Mouse (Mus musculus): Measurements from ENCODE around the gene Spa17. TPM values are rescaled to one million over a fixed set of nuclear protein-coding genes. Genes with fewer than 3 reads are reported as not detected.
A peak's percentile ranks its signal among the peaks of the same experiment; 100 is the strongest.

Spa17 gene
- 6.7 and 7.1 TPM in 2 replicates for polyA plus RNA-seq (2012; rRNA removed)

DNA sequence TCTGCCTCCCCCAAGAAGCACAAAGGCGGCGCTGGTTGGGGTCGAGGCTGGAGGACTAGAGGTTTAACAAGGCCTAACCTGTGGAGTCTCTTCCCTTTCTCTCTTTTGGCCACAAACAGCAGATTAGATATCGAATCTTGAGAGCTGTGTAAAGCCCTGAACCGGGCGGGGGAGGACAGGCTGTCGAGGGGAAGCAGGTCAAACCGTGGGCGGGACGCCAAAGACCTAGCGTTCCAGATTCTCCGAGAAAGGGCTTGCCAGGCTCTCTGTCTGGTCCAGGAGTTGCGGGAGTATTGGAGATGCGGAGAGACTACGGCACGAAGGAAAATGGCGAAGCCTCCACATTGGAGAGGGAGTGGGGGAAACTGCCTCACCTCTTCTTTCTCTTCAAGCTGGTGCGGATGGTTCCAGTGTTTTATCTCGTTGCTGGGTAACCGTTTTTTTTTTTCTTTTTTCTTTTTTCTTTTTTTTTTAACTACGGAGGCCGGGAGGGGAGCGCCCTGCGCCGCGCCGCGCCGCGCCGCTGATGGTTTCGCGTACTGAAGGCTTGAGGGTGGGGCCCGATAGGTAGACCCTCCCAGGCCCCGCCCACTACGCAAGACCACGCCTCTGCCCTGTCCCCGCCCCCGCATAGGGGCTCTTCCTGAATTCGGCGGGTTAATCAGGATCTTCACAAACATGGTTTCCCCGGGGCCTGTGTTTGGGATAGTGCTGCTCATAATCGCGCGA is at the start of gene Spa17:
Gene Spa17, minus strand, starts transcription at position 541 of the 729 bp plus-strand sequence.
- DNase-seq (ENCODE audit: extremely low spot score in 1 of 2, low spot score in 1 of 2) = peak; percentile 75 to 85

DNA sequence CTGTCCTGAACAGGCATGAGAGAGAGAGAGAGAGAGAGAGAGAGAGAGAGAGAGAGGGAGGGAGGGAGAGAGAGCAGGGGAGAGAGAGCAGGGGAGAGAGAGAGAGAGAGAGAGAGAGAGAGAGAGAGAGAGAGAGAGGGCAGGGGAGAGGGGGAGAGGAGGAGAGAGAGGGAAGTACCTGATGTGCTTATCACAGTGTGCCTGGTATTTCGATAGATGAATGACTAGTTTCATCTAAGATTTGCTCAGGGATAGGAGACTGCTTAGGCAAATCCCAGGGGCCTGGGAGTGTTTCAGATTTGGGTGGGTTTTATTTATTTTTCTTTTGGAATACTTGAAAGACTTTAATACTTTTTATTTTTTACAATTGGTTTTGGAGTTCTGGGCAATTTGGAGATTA is 49.7 kb upstream of the Spa17 start:
- DNase-seq (ENCODE audit: extremely low spot score in 1 of 2, low spot score in 1 of 2) = no peak

DNA sequence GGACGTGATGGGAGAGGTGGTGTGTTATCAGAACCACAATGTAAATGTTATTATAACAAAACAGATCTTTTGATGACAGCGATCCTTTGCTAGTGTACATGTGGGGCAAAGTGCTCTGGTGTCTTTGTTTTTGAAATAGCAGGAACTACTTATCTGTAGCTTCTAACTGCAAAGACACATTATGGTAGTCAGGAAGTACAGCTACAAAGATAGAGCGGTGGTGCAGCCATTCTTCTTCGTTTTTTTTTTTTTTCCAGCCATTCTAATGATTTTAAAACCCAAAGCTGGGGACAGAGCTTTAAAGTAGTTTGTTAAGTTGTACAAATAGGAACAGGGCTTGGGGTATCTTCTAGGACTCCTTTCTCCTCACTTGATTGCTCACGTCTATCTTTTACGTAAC is 45.9 kb upstream of the Spa17 start:
- no peak for DNase-seq (ENCODE audit: extremely low spot score in 1 of 2, low spot score in 1 of 2)

DNA sequence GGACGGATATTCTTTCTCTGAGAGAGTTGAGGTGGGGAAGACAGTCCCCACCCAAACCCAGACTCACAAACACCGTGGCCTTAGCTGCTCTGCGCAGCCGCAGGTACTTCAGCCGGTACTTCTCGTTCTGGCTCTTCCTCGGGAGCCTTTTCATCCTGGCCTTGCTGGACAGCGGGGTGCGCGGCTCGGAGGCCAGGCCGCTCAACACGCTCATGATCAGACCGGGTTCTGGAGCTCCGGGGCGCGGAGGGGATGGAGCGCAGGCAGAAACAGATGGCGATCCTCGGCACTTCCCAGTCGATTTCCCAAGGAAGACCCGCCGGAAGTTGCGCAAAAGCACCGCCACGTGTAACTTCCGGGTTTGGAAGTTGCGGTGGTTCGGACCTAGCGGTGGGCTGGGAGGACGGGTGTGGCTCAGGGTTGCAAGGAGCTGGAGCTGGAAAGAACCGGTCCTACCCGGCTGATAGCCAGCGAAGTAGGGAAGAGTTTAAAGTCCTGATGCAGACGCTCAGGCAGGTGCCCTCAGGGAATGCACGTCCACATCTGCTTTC is 43.5 kb upstream of the Spa17 start, which contains the start of gene Tbrg1:
Gene Tbrg1, minus strand, starts transcription at position 382 of the 551 bp plus-strand sequence.
- peak; percentile 41 to 80 for DNase-seq (ENCODE audit: extremely low spot score in 1 of 2, low spot score in 1 of 2)

DNA sequence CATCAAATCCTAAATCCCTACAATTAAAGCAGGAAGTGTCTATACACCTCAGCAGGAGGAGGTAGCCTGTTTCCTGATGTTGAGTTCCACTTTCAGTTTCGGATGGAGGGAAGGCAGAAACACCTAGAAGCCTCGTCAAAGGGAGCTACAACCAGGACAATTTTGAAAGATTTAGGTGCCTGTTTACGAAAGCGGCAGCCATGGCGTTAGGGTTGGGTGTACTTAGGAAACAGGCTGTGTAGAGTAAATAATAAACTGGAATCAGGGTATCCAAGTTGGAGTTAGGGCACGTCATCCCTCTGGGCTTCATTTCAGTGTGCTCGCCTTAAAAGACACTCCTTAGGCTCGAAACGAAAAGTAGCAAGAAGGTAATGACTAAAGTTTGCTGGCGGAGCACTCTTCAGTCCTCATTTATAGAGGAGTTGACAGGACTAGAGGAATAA is 42.9 kb upstream of the Spa17 start:
- no peak for DNase-seq (ENCODE audit: extremely low spot score in 1 of 2, low spot score in 1 of 2)

DNA sequence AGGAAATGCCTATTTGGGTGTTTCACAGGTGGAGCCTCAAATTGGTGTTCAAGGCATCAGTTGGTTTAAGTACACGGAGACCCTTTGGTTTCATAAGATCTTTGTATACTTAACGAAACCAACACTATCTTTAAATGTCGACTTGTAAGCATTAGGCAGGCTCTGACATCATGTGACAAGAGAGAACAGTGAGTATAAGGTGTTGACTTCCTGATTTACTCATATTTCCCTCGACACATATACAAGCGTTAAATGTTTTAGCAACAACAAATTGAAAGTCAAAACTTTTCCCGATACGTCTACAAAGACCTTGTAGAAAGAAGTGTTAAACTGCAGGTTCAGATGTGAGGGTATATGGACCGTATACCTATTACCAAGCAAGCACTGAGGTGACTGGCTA is 42.4 kb upstream of the Spa17 start:
- DNase-seq (ENCODE audit: extremely low spot score in 1 of 2, low spot score in 1 of 2) = no peak

DNA sequence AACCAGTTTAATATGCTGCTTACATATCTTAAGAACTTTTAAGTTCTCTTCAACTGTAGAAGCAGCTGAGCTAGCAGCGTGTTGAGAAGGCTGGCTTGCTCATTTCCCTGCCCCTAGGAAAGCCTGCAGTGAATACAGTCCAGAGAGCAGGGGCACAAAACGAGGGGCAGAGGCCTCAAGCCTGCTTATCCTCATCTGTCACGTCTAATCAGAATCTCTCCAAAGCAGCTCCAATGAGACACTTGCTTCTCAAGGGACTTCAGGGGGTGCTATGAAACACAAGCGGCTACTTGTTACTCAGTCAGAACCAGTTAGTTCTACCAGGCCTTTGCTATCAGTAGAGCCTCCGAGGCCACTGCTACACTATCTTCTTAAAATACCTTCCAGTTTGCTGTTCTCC is 40.3 kb upstream of the Spa17 start:
- DNase-seq (ENCODE audit: extremely low spot score in 1 of 2, low spot score in 1 of 2) = no peak

DNA sequence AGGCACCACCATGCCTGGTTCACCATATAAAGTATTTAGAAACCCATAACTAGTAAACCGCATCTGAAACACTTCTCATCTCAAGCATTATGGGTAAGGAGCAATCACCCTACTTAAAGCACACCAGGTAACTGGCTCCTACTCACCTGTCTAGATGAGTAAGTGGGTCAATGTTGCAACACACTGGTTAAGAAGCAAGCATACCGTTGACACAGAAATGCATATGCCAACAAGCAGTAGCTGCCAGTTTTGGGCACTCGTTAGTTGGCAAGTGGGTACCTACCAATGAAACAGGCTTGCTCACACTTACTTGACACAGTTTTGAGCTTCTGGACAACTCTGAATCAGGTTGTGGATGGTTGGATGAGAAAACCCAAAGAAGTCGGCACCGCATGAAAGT is 37.1 kb upstream of the Spa17 start:
- DNase-seq (ENCODE audit: extremely low spot score in 1 of 2, low spot score in 1 of 2) = no peak

DNA sequence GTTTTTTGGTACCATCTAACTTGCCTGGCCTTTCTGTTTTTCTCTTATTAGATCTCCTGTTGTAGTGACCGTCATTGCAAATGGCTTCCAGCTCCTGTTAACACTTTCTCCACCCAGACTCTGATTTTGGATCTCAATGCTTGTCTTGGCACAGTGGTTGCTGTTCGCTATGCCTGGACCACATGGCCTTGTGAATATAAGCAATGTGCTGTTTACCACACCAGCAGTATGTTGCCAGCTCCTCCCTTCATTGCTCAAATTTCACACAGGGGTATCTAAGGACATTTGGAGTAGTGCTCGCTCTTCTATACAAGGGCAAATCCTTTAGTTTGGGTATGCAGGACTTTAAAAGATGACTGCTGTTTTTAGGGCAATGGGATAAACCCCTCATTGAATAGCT is 32.7 kb upstream of the Spa17 start:
- no peak for DNase-seq (ENCODE audit: extremely low spot score in 1 of 2, low spot score in 1 of 2)

DNA sequence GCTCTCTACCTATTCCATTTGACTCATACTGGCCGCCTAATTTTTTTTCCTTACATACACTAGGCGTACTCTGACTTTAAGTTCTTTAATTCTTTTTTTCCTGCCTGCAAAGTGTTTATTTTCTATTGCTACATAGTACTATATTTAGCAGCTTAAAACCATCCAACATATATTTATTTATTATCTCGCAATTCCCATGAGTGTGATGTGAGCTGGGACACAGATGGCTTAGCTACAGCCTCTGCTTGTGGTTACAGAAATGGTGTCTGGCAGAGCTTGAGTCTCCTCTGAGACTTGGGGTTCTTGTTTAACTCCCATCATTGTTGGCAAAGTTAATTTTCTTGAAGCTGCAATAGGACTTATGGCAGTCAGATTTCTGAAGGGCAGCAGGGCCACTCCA is 25.2 kb upstream of the Spa17 start:
- no peak for DNase-seq (ENCODE audit: extremely low spot score in 1 of 2, low spot score in 1 of 2)

DNA sequence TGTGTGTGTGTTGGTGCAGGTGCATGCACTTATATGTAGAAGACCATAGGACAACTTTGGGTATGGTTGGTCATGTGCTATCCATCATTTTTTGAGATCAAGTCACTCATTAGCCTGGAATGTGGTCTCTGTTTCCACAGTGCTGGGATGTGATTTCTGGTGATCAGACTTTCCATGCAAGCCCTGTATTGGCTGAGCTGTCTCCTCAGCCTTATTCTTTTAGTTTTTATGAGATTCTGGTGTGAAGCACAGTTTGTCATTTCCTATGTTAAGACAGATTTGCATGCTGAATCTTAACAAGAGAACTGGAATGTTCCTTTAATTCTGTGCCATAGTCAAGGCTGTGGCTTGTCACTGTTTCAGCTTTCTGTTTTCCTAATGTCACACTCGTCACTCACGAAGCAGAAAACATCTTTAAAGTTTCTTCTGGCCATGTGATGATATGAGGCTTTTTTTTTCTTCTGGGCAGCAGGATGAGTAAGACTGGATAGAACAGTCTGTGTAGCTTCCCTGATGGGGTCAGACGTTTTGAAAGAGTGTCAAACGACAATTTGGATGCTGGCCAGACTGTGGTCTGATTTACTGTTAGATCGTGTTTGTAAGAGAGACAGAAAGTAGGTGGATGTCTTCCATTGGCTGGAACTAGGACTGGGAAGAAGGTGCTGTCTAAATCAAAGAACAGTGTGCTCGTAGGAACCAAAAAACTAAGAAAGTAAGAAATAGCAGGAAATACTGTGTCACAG is 23.4 kb upstream of the Spa17 start:
- no peak for DNase-seq (ENCODE audit: extremely low spot score in 1 of 2, low spot score in 1 of 2)

DNA sequence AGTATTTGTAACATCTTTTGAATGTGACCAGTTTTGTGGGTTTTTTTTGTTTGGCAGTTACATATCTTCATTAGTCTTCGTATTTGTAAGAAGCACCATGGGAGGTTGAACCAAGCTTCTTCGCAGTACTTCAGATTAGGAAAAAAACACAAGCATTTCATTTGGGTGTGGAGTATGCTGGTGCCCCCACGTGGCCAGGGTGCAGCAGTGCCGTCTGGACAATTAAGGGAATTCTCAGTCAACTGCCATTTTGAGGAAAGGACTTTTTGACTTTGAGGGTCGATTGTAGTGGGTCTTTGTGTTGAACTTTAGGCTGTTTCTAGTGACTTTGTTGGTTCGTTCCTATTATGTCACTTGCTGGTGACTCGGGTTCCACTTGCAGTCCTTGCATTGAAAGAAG is 22.8 kb upstream of the Spa17 start:
- peak in 1 of 2 experiments; percentile 76 for DNase-seq (ENCODE audit: extremely low spot score in 1 of 2, low spot score in 1 of 2)

DNA sequence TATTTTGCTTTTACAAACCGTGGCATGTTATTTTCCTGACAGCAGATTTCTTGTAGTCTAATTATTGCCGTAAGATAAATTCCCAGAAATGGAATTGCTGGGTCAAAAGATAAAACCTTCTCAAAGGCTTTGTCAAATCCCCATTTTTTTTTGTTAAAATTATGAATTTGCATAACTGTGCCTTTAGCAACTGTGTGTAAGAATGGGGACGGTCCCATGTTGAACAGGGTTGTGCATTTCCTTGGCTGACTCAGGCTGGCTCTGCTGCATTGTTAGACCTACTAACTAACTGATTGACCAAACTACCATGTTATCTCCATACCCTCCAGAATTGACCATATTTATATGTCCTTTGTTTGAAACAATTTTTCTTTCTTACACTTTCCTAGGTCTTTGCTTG is 20.7 kb upstream of the Spa17 start:
- DNase-seq (ENCODE audit: extremely low spot score in 1 of 2, low spot score in 1 of 2) = no peak

DNA sequence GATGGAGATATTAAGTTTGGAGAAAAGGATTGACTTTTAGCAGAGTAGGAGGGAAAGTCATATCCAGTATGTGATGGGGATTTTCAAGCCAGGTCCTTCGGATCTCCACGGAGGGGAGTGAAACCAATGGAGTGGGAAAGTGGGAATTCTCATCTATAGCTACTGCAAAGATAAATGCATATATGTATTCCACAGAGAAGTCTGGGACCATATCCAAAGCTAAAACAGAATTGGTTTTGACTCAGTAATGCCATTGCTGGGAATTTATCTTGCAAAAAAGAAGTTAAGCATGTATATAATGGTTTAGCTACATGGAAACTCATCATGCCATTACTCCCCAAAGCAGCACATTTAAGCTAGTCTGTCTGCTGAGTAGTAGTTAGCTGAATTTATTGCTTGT is 18.8 kb upstream of the Spa17 start:
- DNase-seq (ENCODE audit: extremely low spot score in 1 of 2, low spot score in 1 of 2) = peak in 1 of 2 experiments; percentile 37

DNA sequence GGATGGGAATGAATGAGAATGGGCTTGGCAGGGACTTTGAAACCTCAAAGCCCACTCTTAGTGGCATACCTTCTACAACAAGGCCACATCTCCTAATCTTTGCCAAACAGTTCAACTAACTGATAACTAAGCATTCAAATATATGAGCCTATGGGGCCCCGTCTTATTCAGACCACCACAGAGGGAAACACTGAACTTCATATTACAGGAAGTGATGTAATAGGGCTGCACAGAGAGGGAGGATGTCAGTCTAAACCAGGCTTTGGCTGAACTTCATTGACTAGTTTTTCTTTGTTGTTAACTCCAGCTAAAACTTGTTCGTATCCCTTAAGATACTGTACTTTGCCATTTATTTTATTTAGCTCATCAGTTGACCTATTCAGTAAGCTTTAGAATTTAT is 16.4 kb upstream of the Spa17 start:
- no peak for DNase-seq (ENCODE audit: extremely low spot score in 1 of 2, low spot score in 1 of 2)

DNA sequence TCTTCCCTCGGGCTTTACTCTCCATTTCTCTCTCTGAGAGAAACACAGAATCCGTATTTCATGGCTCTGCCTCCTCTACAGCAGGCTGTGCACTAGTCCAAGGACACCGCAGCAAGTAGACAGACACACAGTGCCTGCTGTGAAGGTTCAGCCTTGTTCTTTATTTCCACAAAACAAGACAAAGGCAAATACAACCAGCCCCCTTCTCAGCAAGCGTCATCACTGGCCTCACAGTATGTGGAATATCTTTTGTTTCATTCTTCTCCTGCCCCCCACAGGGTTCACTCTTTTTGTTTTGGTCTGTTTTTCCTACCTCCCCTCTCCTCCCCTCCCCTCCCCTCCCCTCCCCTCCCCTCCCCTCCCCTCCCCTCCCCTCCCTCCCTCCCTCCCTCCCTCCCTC is 15.1 kb upstream of the Spa17 start:
- DNase-seq (ENCODE audit: extremely low spot score in 1 of 2, low spot score in 1 of 2) = no peak

DNA sequence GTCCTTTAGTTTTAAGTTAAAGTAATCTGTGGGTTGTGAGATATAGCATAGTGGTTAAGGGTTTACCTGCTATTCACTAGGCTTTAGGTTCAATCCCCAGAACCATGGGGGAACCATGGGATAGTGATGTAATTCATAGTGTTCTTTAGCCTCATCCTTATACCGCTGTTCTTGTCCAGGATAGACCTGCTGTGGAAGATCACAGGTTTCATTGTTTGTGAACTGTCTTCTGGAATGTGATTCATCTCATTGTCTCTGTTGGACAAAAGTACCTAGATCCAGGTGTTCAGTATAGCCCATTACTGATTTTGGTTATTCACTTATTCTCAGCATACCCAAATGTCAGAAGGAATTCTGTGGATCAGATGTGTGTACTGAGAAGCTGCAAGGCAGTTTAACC is 13.7 kb upstream of the Spa17 start:
- DNase-seq (ENCODE audit: extremely low spot score in 1 of 2, low spot score in 1 of 2) = no peak

DNA sequence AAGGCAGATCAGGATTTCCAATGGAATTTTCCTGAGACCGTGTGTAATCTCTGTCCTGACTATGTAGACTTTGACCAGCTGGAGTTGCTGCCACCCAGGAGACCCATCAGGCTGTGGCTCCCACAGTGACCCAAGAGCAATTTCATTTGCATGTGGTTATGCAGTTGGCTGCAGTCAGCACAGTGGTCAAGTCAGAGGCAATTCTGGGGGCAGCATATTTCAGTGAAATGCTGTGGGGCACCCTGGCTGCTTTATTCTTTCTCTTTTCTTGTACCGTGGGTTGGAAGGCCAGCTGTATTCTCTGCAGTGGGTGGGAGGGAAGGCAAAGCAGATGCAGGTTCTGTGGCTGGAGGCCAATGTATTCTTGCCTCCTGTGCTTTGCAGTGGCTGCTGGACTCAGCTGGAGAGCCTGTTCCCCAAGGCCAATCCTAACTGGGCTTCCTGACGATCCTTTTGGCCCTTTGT is 12.6 kb upstream of the Spa17 start:
- peak in 1 of 2 experiments; percentile 61 for DNase-seq (ENCODE audit: extremely low spot score in 1 of 2, low spot score in 1 of 2)

DNA sequence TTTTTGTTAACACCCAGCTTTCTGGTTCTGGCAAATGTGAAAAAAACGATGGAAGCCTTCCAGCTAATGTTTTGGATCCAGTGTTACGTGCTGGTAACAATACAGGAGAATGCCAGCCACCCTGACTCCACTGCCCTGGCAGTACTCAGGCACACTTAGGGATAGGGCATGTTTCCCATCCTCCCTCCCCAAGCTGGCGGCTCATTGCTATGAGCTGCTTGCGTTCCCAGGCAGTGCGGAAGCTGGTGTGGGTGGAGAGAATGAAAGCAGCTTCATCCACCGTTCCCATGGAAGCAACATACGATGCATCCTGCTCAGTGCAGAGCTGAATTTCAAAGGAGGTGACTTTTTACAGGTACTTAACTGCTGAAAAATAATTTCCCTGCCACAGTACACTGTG is 12.1 kb upstream of the Spa17 start:
- peak; percentile 81 to 90 for DNase-seq (ENCODE audit: extremely low spot score in 1 of 2, low spot score in 1 of 2)

DNA sequence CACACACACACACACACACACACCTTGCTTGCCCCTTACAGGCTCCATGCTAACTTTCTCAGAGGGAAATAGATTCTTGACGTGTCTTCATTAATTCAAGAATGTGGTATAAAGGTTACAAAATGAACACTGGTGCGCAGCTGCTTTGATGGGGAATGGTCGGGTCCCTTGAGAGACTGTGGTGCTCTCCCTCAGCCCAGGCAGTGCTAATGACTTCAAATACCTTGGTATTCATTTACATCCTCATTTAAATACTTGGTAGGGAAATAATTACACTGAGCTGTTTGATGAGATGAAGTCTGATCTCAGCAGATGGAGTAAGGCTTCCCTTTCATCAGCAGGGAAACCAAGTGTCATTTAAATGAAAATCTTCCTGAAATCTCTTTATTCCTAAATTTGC is 11.6 kb upstream of the Spa17 start:
- DNase-seq (ENCODE audit: extremely low spot score in 1 of 2, low spot score in 1 of 2) = no peak

DNA sequence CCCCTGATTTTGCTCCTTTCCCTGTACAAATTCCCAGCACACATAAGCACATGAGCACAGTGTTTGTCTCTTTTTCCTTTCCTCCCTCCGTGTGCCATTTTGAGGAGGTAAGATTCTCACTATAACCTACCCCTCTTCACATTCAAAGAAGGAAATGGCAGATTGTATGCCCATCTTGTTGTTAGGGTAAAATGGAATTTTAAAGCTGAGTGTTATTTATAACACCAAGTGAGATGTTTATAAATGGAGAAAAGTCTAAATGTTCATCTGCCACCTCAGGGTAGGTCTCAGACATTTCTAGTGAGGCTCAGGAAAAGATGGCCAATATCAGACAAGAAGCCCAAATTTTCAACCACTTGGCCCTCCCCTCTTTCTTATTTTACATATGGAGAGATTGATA is 11.0 kb upstream of the Spa17 start:
- DNase-seq (ENCODE audit: extremely low spot score in 1 of 2, low spot score in 1 of 2) = no peak

DNA sequence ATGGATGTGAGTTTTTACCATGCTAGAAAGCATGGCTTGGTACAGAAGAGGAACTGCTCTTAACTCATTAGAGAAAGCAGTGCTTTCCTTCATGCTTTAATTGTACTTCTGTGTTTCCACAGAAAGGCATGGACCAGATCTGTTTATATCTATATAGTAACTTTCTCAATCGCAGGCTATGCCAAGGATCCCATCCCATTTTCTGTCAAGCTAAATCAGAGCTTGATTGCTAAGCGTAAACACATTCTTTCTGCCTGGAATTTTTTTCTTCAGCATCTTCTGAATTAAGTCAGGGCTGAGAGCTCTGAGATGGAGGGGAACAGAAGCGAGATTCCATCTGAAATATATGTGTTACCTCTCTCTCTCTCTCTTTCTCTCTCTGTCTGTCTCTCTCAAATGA is 10.5 kb upstream of the Spa17 start:
- no peak for DNase-seq (ENCODE audit: extremely low spot score in 1 of 2, low spot score in 1 of 2)
